Mouse (Mus musculus) embryonic facial prominence, embryonic 13.5 days (tissue): ENCODE results near the gene Vmn1r179. TPM values are rescaled to one million over a fixed set of nuclear protein-coding genes. Genes with fewer than 3 reads are reported as not detected.
"Not testable (repeated sequence)": the region's sequence is repeated elsewhere in the genome, so short reads cannot be mapped to it uniquely, and the experiment has no call there.

Experiments
- ATAC-seq: fragments of 200-750 bp; cut with Nextera tagmentation; 2 replicates; pipeline ENCODE4 v1.8.0; 2017; ENCODE audit warnings: low read depth; ENCODE audit not compliant: insufficient number of reproducible peaks, insufficient read depth, low FRiP score, low TSS enrichment
- H3K27ac ChIP-seq: fragments of 300-500 bp; sonication (generic); 2 replicates; pipeline ENCODE4 v1.5.1; 2015; ENCODE audit warnings: moderate library complexity, mild to moderate bottlenecking, inconsistent platforms
- H3K27me3 ChIP-seq: fragments of 300-500 bp; sonication (generic); 2 replicates; pipeline ENCODE4 v1.6.1; 2015; ENCODE audit warnings: mild to moderate bottlenecking, inconsistent platforms
- H3K36me3 ChIP-seq: fragments of 300-500 bp; sonication (generic); 2 replicates; pipeline ENCODE4 v1.6.1; 2015; ENCODE audit warnings: mild to moderate bottlenecking, inconsistent platforms
- H3K4me1 ChIP-seq: fragments of 300-500 bp; sonication (generic); 2 replicates; pipeline ENCODE4 v1.6.1; 2015; ENCODE audit warnings: inconsistent platforms
- H3K4me2 ChIP-seq: fragments of 300-500 bp; sonication (generic); 2 replicates; pipeline ENCODE4 v1.6.1; 2015; ENCODE audit warnings: moderate library complexity, mild to moderate bottlenecking, inconsistent platforms
- H3K4me3 ChIP-seq: fragments of 300-500 bp; sonication (generic); 2 replicates; pipeline ENCODE4 v1.5.1; 2015; ENCODE audit warnings: mild to moderate bottlenecking, inconsistent platforms
- H3K9ac ChIP-seq: fragments of 300-500 bp; sonication (generic); 2 replicates; pipeline ENCODE4 v1.6.1; 2015; ENCODE audit warnings: mild to moderate bottlenecking, inconsistent platforms
- H3K9me3 ChIP-seq: fragments of 300-500 bp; sonication (generic); 2 replicates; pipeline ENCODE4 v1.6.1; 2016; ENCODE audit warnings: inconsistent platforms
- WGBS: fragments of 180-500 bp; shearing (Covaris S2); methylation state at CpG from one replicate; pipeline ENCODE4 v1.1.7; 2015; ENCODE audit warnings: mixed read lengths; 5-methylcytosine and 5-hydroxymethylcytosine counted together
- polyA plus RNA-seq: library from polyadenylated mRNA; unstranded; fragments of >200 nt; fragmentation: Nextera tagmentation; extraction: Ambion mirVana; gene quantifications from 2 replicates; pipeline ENCODE4 v1.2.1, GENCODE M21; 2015

Vmn1r179 gene
- polyA plus RNA-seq = not detected in 2 replicates

- 37% methylated on average over 2 of the region's 2 CpGs for WGBS
- Histone ChIP-seq H3K4me3 (no peak within 1 kb of the TSS), H3K9me3 (no peaks in the 10 kb centered on the region; the same call in 1 of the 2 replicates), H3K4me2 (no peak within 1 kb of the TSS), H3K9ac (no peak within 1 kb of the TSS), H3K36me3 (no peaks in the 10 kb centered on the region), H3K4me1 (no peaks in the 10 kb centered on the region), H3K27me3 (no peaks in the 10 kb centered on the region), H3K27ac (no peak within 1 kb of the TSS)
- ATAC-seq = no peak
Observed at GRCm38 (mm10) chr7:23926678-23927077, at the start of gene Vmn1r179. TSS of gene Vmn1r179 (plus strand) at chr7:23926978.

DNA sequence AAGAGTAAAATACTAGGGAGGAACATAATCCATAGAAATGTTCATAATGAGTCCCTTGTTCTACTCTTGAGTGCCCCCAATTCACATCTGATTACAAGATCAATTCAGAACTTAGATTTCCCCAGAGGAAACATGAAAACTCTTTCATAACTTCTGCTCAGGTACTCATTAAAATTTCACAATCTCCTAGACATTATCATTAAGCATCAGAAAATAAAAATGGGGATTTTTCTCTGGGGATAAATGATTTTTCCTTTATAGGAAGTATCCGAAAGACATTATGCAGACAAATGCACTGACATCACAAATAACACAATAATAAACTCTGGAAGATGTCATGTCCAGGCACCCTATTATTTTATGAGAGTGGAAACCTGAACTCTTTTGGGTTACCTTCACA lies 35.1 kb upstream of the Vmn1r179 start, which contains the start of gene Vmn1r178:
Gene Vmn1r178, plus strand, starts transcription at position 301 of the 400 bp plus-strand sequence.
- ATAC-seq = no peak
- Histone ChIP-seq H3K9me3 (peaks cover 10% of the 10 kb centered on the region; the same call in 1 of the 2 replicates), H3K9ac (no peak within 1 kb of the TSS), H3K4me1 (no peaks in the 10 kb centered on the region), H3K27me3 (no peaks in the 10 kb centered on the region), H3K27ac (no peak within 1 kb of the TSS), H3K4me2 (no peak within 1 kb of the TSS), H3K4me3 (no peak within 1 kb of the TSS), H3K36me3 (no peaks in the 10 kb centered on the region)
- 87% methylated on average over 1 of the region's 1 CpGs for WGBS

DNA sequence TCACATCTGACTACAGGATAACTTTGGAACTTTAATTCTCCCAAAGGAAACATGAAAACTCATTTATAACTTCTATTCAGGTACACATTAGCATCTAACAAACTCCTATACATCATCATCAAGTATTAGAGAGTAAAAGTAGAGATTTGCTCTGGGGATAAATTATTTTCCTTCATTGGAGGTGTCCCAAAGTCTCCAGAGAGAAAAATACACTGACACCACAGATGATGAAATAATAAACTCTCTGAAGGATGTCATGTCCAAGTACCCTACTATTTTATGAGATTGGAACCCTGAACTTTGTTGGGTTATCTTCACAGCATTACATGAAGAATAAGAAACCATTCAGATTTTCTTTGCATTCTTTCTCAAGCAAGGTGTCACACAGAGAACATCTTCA lies 23.6 kb downstream of the Vmn1r179 start, which contains the start of gene Vmn1r180:
Gene Vmn1r180, plus strand, starts transcription at position 301 of the 400 bp plus-strand sequence.
- Histone ChIP-seq H3K9me3 (peaks cover 15% of the 10 kb centered on the region), H3K4me2 (no peak within 1 kb of the TSS), H3K4me3 (no peak within 1 kb of the TSS), H3K36me3 (no peaks in the 10 kb centered on the region), H3K4me1 (no peaks in the 10 kb centered on the region), H3K9ac (no peak within 1 kb of the TSS), H3K27me3 (no peaks in the 10 kb centered on the region), H3K27ac (no peak within 1 kb of the TSS)
- no peak for ATAC-seq

GRCm38 (mm10) chr7:23968044-23968443 lies 41.3 kb downstream of the Vmn1r179 start:
- H3K9me3 ChIP-seq, H3K27me3 ChIP-seq, H3K4me1 ChIP-seq, H3K4me2 ChIP-seq, H3K9ac ChIP-seq, H3K4me3 ChIP-seq, H3K27ac ChIP-seq, H3K36me3 ChIP-seq, ATAC-seq: not testable (repeated sequence)
- 48% methylated on average over 3 of the region's 3 CpGs for WGBS

DNA sequence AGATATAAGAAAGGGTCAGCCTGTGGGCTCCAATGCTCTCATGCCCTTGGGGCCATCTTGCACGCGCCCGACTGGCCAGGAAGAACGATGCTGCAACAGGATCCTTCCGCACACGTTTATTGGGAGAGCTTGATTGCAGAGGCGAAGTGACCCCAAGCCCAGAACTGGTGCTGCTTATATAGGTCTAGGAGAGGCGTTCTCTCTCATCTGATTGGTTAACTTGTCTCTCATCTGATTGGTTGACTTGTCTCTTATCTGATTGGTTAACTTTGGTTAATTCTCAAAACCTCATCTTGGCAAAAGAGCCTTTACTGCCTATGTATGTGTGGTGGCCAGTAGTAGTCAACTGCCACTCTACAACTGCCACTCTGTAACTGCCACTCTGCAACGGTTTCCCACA lies 47.5 kb downstream of the Vmn1r179 start, which contains the start of gene Vmn1r181:
Gene Vmn1r181, plus strand, starts transcription at position 301 of the 400 bp plus-strand sequence.
- H3K4me2 ChIP-seq, ATAC-seq, H3K9ac ChIP-seq, H3K4me3 ChIP-seq, H3K36me3 ChIP-seq, H3K27me3 ChIP-seq, H3K4me1 ChIP-seq, H3K27ac ChIP-seq, H3K9me3 ChIP-seq: not testable (repeated sequence)
- WGBS = 83% methylated on average over 9 of the region's 9 CpGs

Other genes with a start within 250 kb of the Vmn1r179 start
- gene Vmn1r173, start 226.3 kb upstream of the Vmn1r179 start, polyA plus RNA-seq = not detected in 2 replicates
- gene Vmn1r174, start 174.7 kb upstream of the Vmn1r179 start, polyA plus RNA-seq = not detected in 2 replicates
- not detected in 2 replicates for gene Vmn1r175, start 116.3 kb upstream of the Vmn1r179 start, polyA plus RNA-seq
- gene Vmn1r176, start 89.6 kb upstream of the Vmn1r179 start, polyA plus RNA-seq = not detected in 2 replicates
- gene Vmn1r177, start 60.5 kb upstream of the Vmn1r179 start, polyA plus RNA-seq = not detected in 2 replicates
- gene Vmn1r178, start 35.0 kb upstream of the Vmn1r179 start, polyA plus RNA-seq = not detected in 2 replicates
- not detected in 2 replicates for gene Vmn1r180, start 23.7 kb downstream of the Vmn1r179 start, polyA plus RNA-seq
- gene Vmn1r181, start 47.6 kb downstream of the Vmn1r179 start, polyA plus RNA-seq = not detected in 2 replicates
- gene V1rd19, start 74.7 kb downstream of the Vmn1r179 start, polyA plus RNA-seq = not detected in 2 replicates
- not detected in 2 replicates for gene Vmn1r183, start 126.3 kb downstream of the Vmn1r179 start, polyA plus RNA-seq
- 23.8 and 25.4 TPM in 2 replicates for gene Zfp180, start 154.9 kb downstream of the Vmn1r179 start, polyA plus RNA-seq
- 10.1 and 12.4 TPM in 2 replicates for gene Zfp112, start 185.3 kb downstream of the Vmn1r179 start, polyA plus RNA-seq
- 18.8 and 21.9 TPM in 2 replicates for gene Zfp235, start 207.2 kb downstream of the Vmn1r179 start, polyA plus RNA-seq
- 7.2 and 9.4 TPM in 2 replicates for gene Zfp114, start 248.1 kb downstream of the Vmn1r179 start, polyA plus RNA-seq